7 mouse cellular contexts compared by ENCODE assay signal in genomic region chr11:33843294-33843864, GRCm38 (mm10).
DNase-seq lines count a peak whose midpoint lies in the region; ATAC-seq lines count a peak whose summit lies in the region.

No protein-coding gene starts in this region.

- no peaks in the 10 kb centered on the region for H3K36me3 ChIP-seq in liver, embryonic 11.5 days (ENCODE audit: control insufficient read depth, insufficient read depth, low read length)
- no peaks in the 10 kb centered on the region for H3K36me3 ChIP-seq in embryonic facial prominence, embryonic 13.5 days
- H3K36me3 ChIP-seq in limb, embryonic 11.5 days (ENCODE audit: control insufficient read depth, insufficient read depth, low read length): no peaks in the 10 kb centered on the region

- H3K9ac ChIP-seq in liver, embryonic 11.5 days (ENCODE audit: low read depth, low read length): no peak overlapping the region
- H3K9ac ChIP-seq in embryonic facial prominence, embryonic 13.5 days: peak overlapping the region; percentile 71
- peak overlapping the region; percentile 37; the same call in 1 of the 2 replicates for H3K9ac ChIP-seq in limb, embryonic 11.5 days (ENCODE audit: low read length)

- peak overlapping the region; percentile 39 for H3K4me3 ChIP-seq in liver, embryonic 11.5 days (ENCODE audit: low read depth, low read length)
- peak overlapping the region; percentile 50 for H3K4me3 ChIP-seq in embryonic facial prominence, embryonic 13.5 days
- peak overlapping the region; percentile 31 for H3K4me3 ChIP-seq in limb, embryonic 11.5 days (ENCODE audit: low read depth, low read length)

- DNase-seq in liver, embryonic 11.5 days (ENCODE audit: low spot score): peak; percentile 36
- no peak for DNase-seq in liver
- peak; percentile 51 for DNase-seq in limb, embryonic 11.5 days (ENCODE audit: low spot score)
- peak; percentile 57 for DNase-seq in right cerebral cortex, postnatal 4 days
- DNase-seq in cerebellum, postnatal 14 days: no peak
- no peak for DNase-seq in gastrocnemius, postnatal 36 days

- 0 out of 2 replicates have a peak, but pooled peaks have one; percentile 26 for ATAC-seq in liver, embryonic 11.5 days (replicated peaks; ENCODE audit: low FRiP score)
- ATAC-seq in embryonic facial prominence, embryonic 13.5 days (ENCODE audit: insufficient number of reproducible peaks, insufficient read depth, low FRiP score, low TSS enrichment, low read depth): peak; percentile 49; the same call in 1 of the 2 replicates
- peak; percentile 60; the same call in 1 of the 2 replicates for ATAC-seq in limb, embryonic 11.5 days (ENCODE audit: insufficient number of reproducible peaks, low FRiP score, low TSS enrichment, low read depth)

- no peaks in the 10 kb centered on the region for H3K9me3 ChIP-seq in liver, embryonic 11.5 days (ENCODE audit: control insufficient read depth, low read length)
- H3K9me3 ChIP-seq in embryonic facial prominence, embryonic 13.5 days: no peaks in the 10 kb centered on the region
- H3K9me3 ChIP-seq in limb, embryonic 11.5 days (ENCODE audit: control insufficient read depth, low read length): peaks cover 3% of the 10 kb centered on the region; the same call in 1 of the 2 replicates

- H3K4me2 ChIP-seq in liver, embryonic 11.5 days: peak overlapping the region; percentile 63
- peak overlapping the region; percentile 89 for H3K4me2 ChIP-seq in embryonic facial prominence, embryonic 13.5 days
- peak overlapping the region; percentile 83 for H3K4me2 ChIP-seq in limb, embryonic 11.5 days (ENCODE audit: low read depth, severe bottlenecking)

- 2% methylated on average over 49 of the region's 52 CpGs for WGBS in liver, embryonic 11.5 days
- under 1% methylated on average over 51 of the region's 52 CpGs for WGBS in embryonic facial prominence, embryonic 13.5 days
- under 1% methylated on average over 45 of the region's 52 CpGs for WGBS in limb, embryonic 11.5 days

- H3K4me1 ChIP-seq in liver, embryonic 11.5 days (replicated peaks; ENCODE audit: control insufficient read depth, insufficient read depth, low read length): no peaks in the 10 kb centered on the region
- H3K4me1 ChIP-seq in embryonic facial prominence, embryonic 13.5 days: peaks cover 11% of the 10 kb centered on the region
- 0 out of 2 replicates have a peak, but pooled peaks cover 5% of the 10 kb centered on the region for H3K4me1 ChIP-seq in limb, embryonic 11.5 days (ENCODE audit: control insufficient read depth, insufficient read depth, low read length)

- intact Hi-C loops in gastrocnemius, postnatal 36 days (cut with DNase I): no loop called here

- peaks cover 47% of the 10 kb centered on the region for H3K27me3 ChIP-seq in liver, embryonic 11.5 days (replicated peaks; ENCODE audit: control insufficient read depth, insufficient read depth, low read length)
- peaks cover 75% of the 10 kb centered on the region for H3K27me3 ChIP-seq in embryonic facial prominence, embryonic 13.5 days
- peaks cover 16% of the 10 kb centered on the region for H3K27me3 ChIP-seq in limb, embryonic 11.5 days (ENCODE audit: control insufficient read depth, insufficient read depth, low read length)

- H3K27ac ChIP-seq in liver, embryonic 11.5 days (ENCODE audit: low read depth, low read length): no peak overlapping the region
- H3K27ac ChIP-seq in embryonic facial prominence, embryonic 13.5 days: no peak overlapping the region
- H3K27ac ChIP-seq in limb, embryonic 11.5 days (replicated peaks; ENCODE audit: low read depth, low read length): no peak overlapping the region

Comparison
In these comparisons a context has a peak if more than half of its experiments do, and no peak if none do; other contexts are left out.
1. DNase-seq: peak in liver, embryonic 11.5 days (single experiment), limb, embryonic 11.5 days (single experiment) and right cerebral cortex, postnatal 4 days (single experiment); none in liver (single experiment), cerebellum, postnatal 14 days (0 of 2) and gastrocnemius, postnatal 36 days (0 of 2).
2. Peak in every context shown above with its lines, with median percentiles within 50 percentile points of each other: ATAC-seq, H3K4me2 ChIP-seq and H3K4me3 ChIP-seq.